Mouse (Mus musculus) erythroblast, embryonic 14.5 days (primary cell): ENCODE data around the gene Map4k4. TPM values are rescaled to one million over a fixed set of nuclear protein-coding genes. Genes with fewer than 3 reads are reported as not detected.

Experiments
- H3K27me3 ChIP-seq: 2 replicates; pipeline ENCODE4 v1.6.1; 2012; ENCODE audit warnings: inconsistent platforms; ENCODE audit not compliant: control insufficient read depth
- H3K36me3 ChIP-seq: 2 replicates; pipeline ENCODE4 v1.6.1; 2012; ENCODE audit warnings: mild to moderate bottlenecking, inconsistent platforms; ENCODE audit not compliant: control insufficient read depth
- H3K4me1 ChIP-seq: 2 replicates; pipeline ENCODE4 v1.6.1; 2012; ENCODE audit warnings: inconsistent platforms; ENCODE audit not compliant: control insufficient read depth
- H3K4me3 ChIP-seq: replicated peaks from 2 replicates; pipeline ENCODE3; 2012; ENCODE audit warnings: moderate library complexity, mild to moderate bottlenecking, inconsistent platforms
- H3K9me3 ChIP-seq: 2 replicates; pipeline ENCODE4 v1.6.1; 2012; ENCODE audit warnings: low read length, inconsistent platforms, mixed read lengths; ENCODE audit not compliant: control insufficient read depth
- GATA1 ChIP-seq: IDR thresholded peaks from 2 replicates; pipeline ENCODE4 v1.6.1; 2012; ENCODE audit warnings: low read length, inconsistent platforms, mixed read lengths
- TAL1 ChIP-seq: IDR thresholded peaks from 3 replicates; pipeline ENCODE4 v1.6.1; 2012; ENCODE audit warnings: low read length, inconsistent platforms, mixed read lengths
- polyA plus RNA-seq: library from polyadenylated mRNA; stranded (reverse); fragments of >175 nt; gene quantifications from 2 replicates; pipeline ENCODE4 v1.2.3, GENCODE M21; 2012

Map4k4 gene
- polyA plus RNA-seq: 0.12 and 0.13 TPM in 2 replicates

DNA sequence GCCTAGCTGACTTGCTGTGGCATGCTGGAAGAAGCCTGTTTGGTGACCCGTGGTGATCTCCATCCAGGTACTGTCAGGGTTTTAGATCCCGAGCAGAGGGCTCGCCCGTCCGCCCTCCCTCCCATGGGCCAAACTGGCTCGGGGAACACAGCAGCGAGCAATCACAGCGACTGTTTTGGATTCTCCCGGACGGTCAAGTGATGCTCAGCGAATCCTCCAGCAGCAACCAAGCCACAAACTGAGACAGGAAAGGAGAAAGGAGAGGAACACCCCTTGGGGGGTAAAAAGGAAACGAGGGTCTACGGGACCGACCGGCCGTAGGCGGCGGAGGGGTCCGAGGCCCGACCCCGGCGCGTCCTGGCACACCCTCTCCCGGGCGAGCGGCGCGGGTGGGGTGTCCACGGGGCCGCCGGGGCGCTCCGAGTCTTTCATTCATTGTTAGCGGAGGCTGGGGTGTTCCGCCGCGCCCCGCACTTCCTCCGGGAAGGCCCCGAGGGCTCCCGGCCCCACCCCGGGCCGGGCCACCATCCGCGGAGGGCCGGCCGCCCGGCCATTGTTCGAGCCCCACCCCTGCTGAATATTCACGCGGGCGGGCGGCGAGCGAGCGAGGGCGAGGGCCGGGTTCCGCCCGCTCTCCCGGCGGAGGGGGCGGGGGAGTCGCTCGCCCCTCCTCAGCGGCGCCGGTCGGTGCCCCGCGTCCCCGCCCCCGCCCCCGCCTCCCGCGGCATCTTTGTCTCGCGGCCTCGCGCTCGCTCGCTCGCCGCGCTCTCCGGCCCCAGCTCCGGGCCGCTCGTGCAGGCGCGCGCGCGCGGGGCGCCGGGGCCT lies at the start of gene Map4k4:
Gene Map4k4, plus strand, starts transcription at position 733 of the 825 bp plus-strand sequence.
- Histone ChIP-seq H3K4me1 (peaks cover 5% of the 10 kb centered on the region), H3K36me3 (no peaks in the 10 kb centered on the region; the same call in 1 of the 2 replicates), H3K4me3 (peak within 1 kb of the TSS; percentile 64), H3K9me3 (no peaks in the 10 kb centered on the region), H3K27me3 (peaks cover 52% of the 10 kb centered on the region)
- no peak for TF ChIP-seq GATA1
- no peak for TF ChIP-seq TAL1

DNA sequence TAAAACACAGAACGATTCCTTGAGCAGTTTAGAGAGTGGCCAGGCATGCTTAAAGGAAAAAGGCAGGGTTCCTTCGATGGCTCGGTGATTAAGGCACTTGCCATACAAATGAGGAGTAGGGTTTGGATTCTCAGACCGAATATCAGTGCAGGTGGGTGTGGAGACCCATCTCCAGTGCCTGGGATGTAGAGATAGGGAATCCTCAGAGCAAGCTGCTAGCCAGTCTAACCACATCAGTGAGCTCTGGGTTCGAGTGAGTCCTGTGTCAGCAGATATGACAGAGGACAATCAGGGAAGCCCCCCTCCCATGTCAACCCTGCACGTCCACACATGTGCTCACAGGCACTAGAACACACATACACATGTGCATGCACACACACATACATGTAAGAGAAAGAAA lies 44.8 kb upstream of the Map4k4 start:
- TF ChIP-seq TAL1: no peak
- TF ChIP-seq GATA1: no peak
- no peak overlapping the region for H3K4me3 ChIP-seq
- H3K9me3 ChIP-seq: no peaks in the 10 kb centered on the region
- no peaks in the 10 kb centered on the region for H3K36me3 ChIP-seq
- peaks cover 3% of the 10 kb centered on the region for H3K4me1 ChIP-seq
- peaks cover 2% of the 10 kb centered on the region; the same call in 1 of the 2 replicates for H3K27me3 ChIP-seq

DNA sequence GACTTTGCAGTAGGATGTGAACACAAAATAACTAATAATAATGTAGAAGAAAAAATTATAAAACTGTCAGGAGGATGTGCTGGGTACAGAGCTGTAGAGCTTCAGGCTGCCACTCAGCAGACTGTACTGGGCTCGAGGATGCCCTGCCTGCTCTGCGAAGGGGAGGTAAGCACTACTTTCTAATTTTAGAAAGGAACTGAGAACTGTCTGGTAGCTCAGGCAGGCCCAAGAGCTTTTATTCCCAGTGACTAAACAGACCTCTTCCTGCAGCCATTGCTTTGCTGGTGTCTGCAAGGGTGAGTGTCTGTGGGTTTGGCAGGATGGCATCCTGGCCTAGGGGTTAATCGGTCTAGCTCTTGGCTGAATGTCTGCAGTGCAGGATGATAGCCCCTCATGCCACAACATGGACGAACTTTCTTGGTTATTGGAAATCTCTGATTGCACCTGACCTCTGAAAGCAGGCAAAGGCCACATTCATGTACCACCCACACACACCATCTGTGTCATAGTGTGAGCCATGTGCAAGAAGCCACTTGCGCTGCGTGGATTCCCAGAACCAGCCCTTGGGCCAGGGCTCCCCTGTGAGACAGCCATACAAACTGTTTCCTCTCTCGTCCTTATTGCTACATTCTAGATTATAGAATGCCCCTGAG lies 43.8 kb upstream of the Map4k4 start:
- peaks cover 3% of the 10 kb centered on the region for H3K4me1 ChIP-seq
- no peaks in the 10 kb centered on the region for H3K9me3 ChIP-seq
- no peak overlapping the region for H3K4me3 ChIP-seq
- H3K36me3 ChIP-seq: no peaks in the 10 kb centered on the region
- H3K27me3 ChIP-seq: peaks cover 2% of the 10 kb centered on the region; the same call in 1 of the 2 replicates
- TF ChIP-seq TAL1 (no peak), GATA1 (no peak)

DNA sequence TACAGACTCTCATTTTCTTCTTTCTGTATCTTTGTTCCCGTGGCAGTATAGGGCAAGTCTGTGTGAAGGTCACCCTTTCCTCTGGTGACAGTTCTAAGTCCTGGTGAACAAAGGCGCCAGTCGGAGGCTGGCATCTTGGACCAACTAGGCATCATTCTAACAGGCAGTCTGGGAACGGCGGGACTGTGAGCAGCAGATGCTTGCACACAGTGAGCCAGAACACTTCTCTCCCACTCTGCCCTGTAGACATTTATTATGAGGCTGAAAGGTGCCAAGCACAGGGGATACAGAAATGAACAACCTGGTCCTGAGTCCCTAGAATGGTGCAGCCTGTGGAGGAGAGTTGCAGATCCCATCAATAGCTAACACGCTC lies 43.3 kb upstream of the Map4k4 start:
- Histone ChIP-seq H3K27me3 (peaks cover 2% of the 10 kb centered on the region; the same call in 1 of the 2 replicates), H3K36me3 (no peaks in the 10 kb centered on the region), H3K4me1 (peaks cover 3% of the 10 kb centered on the region), H3K9me3 (no peaks in the 10 kb centered on the region), H3K4me3 (no peak overlapping the region)
- no peak for TF ChIP-seq GATA1
- no peak for TF ChIP-seq TAL1

DNA sequence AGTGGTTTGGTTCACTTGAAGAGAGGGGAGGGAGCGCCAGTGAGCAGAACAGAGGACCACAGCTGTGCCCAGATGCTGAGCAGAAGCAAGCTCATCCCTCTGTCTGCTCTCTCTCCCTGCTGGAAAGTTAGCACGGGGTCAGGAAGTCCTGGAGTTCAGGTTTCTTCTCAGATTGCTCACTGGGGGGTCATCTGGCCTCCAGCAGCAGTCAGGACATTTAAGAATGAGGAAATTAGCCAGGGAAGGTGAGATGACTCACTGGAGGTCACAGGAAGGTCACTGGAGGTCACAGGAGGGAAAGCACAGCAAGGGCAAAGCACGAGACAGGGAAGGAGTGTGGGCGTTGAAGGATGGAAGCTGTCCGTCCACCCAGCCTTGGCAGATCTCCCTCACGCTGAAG lies 41.5 kb upstream of the Map4k4 start:
- Histone ChIP-seq H3K36me3 (no peaks in the 10 kb centered on the region), H3K4me3 (no peak overlapping the region), H3K27me3 (peaks cover 2% of the 10 kb centered on the region; the same call in 1 of the 2 replicates), H3K9me3 (no peaks in the 10 kb centered on the region), H3K4me1 (peaks cover 3% of the 10 kb centered on the region)
- TF ChIP-seq TAL1: no peak
- no peak for TF ChIP-seq GATA1

DNA sequence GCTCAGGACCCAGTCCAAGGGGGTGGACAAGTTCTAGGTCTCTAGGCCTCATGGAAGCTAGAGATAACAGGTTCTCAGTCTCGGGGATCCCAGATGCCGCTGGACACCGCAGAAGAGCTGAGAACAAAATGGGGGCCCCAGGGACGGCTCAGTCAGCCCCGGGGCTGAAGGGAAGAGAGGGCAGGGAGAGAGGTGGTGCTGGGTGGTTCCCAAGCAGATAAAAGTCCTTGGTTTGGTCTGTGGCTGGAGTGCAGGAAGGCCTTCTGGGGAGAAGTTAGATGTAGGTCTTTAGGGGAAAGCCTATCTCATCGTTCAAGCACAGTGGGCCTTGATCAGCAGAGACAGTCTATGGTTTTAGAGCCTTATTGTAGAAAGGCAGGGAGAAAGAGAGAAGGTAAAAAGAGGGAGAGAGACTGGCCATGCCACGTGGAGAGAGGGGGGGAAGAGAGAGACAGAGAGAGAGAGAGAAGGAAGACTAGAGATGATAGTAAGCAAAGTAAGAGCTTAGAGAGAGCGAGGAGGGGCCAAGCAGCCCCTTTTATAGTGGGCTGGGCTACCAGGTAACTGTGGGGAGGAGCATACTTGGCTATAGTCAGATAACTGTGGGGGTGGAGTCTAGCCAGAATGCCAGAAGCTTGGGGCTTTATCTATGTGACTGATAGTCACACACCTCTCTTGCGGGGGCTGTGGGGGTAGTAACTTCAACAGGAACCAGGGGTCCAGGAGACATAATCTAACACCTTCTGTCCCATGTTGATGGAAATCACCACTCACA lies 34.2 kb upstream of the Map4k4 start:
- TF ChIP-seq TAL1: no peak
- TF ChIP-seq GATA1: no peak
- Histone ChIP-seq H3K36me3 (no peaks in the 10 kb centered on the region), H3K4me1 (peaks cover 21% of the 10 kb centered on the region), H3K9me3 (no peaks in the 10 kb centered on the region; the same call in 1 of the 2 replicates), H3K4me3 (no peak overlapping the region), H3K27me3 (no peaks in the 10 kb centered on the region)

DNA sequence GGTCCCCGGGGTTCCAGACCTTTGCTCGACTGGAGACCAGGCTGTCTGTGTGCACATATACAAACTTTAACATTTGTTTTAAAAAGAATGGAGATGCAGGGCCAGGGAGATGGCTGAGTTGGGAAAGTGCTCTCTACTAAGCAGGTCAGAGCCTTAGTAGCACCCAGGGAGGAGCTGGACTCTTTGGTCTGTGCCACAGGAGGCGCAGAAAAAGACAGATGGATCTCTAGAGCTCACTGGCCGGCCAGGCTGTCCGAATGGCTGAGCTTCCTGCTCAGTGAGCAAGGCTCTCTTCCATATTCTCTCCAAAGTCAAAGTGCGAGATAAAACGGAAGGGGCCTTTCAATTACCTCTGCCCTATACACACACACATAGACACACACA lies 33.6 kb upstream of the Map4k4 start:
- no peaks in the 10 kb centered on the region for H3K27me3 ChIP-seq
- no peaks in the 10 kb centered on the region; the same call in 1 of the 2 replicates for H3K9me3 ChIP-seq
- H3K4me1 ChIP-seq: peaks cover 21% of the 10 kb centered on the region
- no peak overlapping the region for H3K4me3 ChIP-seq
- no peaks in the 10 kb centered on the region for H3K36me3 ChIP-seq
- TF ChIP-seq TAL1 (no peak), GATA1 (no peak)

DNA sequence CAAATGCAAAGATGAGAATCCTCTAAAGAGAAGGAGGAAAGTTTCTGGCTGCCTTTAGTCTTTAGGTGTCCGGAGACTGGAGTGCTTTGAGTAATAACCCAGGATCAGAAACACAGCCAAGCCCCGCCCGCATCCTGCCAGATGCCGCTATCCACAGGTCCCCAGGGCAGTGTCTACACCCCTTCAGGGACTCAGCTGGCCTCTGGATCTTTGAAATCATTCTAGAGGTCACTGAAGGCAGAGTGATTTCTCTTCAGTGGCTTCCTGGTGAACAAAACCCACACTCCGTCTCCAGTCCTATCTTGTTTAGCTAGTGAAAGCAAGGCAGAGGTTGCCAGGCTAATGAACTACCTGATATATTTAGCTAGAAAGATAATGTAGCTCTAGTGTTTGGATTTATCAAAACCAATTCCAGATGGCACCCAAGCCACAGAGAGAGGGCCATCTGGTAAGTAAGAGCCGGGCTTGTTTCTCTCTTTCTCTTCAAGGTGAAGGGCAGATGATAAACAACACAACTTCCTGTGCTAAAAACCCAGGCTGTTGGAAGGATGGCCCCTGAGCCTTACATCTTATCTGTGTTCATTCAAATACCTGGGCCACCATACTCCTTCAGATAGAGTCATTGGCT lies 32.6 kb upstream of the Map4k4 start:
- no peaks in the 10 kb centered on the region for H3K36me3 ChIP-seq
- H3K27me3 ChIP-seq: no peaks in the 10 kb centered on the region
- no peaks in the 10 kb centered on the region; the same call in 1 of the 2 replicates for H3K9me3 ChIP-seq
- no peak overlapping the region for H3K4me3 ChIP-seq
- TF ChIP-seq TAL1 (no peak), GATA1 (no peak)
- peaks cover 21% of the 10 kb centered on the region for H3K4me1 ChIP-seq
